Mouse (Mus musculus): ENCODE measurements around the gene Usp6nl. TPM values are rescaled to one million over a fixed set of nuclear protein-coding genes. Genes with fewer than 3 reads are reported as not detected.

Gene Usp6nl
- polyA plus RNA-seq, 1 experiment = 6.3 TPM

DNA sequence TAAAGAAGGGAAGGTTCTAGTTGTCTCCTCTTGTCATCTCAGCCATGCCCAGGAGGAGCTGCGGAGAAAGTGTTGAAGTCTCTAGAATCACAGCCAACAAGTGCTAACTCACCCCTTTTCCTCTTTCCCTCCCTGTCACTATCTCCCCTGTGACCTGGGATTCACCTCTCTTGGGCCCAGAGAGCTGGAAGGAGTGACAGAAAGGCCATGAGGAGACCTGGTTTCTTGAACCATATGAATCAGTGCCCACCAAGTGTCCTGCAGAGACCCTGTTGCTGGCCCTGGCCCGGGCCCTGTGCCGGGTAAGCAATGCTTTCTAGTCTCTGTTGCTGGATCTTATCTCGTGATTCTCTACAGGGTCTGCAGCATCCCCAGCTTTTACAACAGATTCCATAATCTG, 155.4 kb downstream of the Usp6nl start:
- Histone ChIP-seq H3K27me3 (ENCODE audit: control insufficient read depth, insufficient read depth, low read length) (no peaks in the 10 kb centered on the region), H3K4me3 (ENCODE audit: low read depth, low read length) (no peak overlapping the region), H3K36me3 (ENCODE audit: control insufficient read depth, insufficient read depth, low read length) (no peaks in the 10 kb centered on the region), H3K4me1 (ENCODE audit: control insufficient read depth, insufficient read depth, insufficient read length, low read length) (peaks cover 7% of the 10 kb centered on the region), H3K27ac (ENCODE audit: insufficient read depth, low read depth, low read length) (peak overlapping the region; percentile 84)
- TF ChIP-seq CTCF (IDR thresholded peaks at IDR 0.05; ENCODE audit: extremely low read depth, insufficient read length, insufficient replicate concordance, low read depth, low read length) (no peak), POLR2A (IDR thresholded peaks at IDR 0.05; ENCODE audit: low read depth, low read length) (no peak)
- WGBS = 81% methylated on average over 4 of the region's 4 CpGs

DNA sequence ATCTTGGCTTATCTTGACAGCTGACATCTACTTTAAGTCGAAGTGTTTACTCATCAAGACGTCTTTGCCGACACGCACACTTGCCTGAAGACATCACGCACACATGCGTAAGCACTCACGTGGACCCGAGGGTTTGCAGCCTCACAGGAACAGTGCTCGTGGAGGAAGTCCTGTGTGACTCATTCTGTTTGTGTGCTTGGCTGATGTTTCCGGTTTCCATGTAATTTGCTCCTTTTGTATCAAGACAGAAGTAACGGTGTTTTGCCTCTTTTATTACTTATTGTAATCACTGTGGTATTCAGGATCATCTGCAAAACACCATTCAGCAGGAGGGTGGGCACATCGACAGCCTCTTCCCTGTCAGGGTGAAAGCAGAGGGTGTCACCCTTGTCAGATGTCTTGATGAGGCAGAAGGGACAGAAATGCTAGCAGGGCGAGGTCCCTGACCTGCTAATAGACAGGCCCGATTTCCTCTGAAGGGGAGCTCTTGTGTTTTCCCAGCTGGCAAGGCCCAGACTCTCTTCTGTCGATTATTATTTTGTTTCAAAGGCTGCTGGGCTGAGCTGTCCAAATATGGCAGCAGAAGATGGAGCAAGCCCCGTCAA, 156.0 kb downstream of the Usp6nl start:
- 30% methylated on average over 16 of the region's 16 CpGs for WGBS
- Histone ChIP-seq H3K27ac (ENCODE audit: insufficient read depth, low read depth, low read length) (peak overlapping the region; percentile 84), H3K27me3 (ENCODE audit: control insufficient read depth, insufficient read depth, low read length) (no peaks in the 10 kb centered on the region), H3K36me3 (ENCODE audit: control insufficient read depth, insufficient read depth, low read length) (no peaks in the 10 kb centered on the region), H3K4me3 (ENCODE audit: low read depth, low read length) (no peak overlapping the region), H3K4me1 (ENCODE audit: control insufficient read depth, insufficient read depth, insufficient read length, low read length) (peaks cover 7% of the 10 kb centered on the region)
- TF ChIP-seq POLR2A (IDR thresholded peaks at IDR 0.05; ENCODE audit: low read depth, low read length) (no peak), CTCF (IDR thresholded peaks at IDR 0.05; ENCODE audit: extremely low read depth, insufficient read length, insufficient replicate concordance, low read depth, low read length) (no peak)

DNA sequence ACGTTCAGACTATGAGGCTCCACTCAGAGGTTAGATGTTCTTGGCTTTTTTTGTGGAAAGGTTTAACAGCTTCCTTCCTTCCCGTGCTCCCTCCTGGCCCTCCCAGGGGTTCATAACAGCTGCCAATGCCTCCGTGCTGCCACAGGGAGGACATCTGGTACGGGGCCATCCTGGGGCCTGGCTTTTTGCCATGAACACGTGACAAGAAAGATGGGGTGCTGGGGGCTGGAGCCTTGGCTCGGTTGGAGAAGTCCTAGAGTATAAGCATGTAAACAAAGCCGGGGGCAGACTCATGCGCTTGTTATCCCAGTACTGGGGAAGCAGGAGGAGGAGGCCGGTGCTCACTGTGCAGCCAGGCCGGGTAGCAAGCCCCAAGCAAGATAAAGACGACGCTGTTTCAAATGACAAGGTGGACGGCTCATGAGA, 156.5 kb downstream of the Usp6nl start:
- H3K4me3 ChIP-seq (ENCODE audit: low read depth, low read length) = no peak overlapping the region
- 24% methylated on average over 13 of the region's 13 CpGs for WGBS
- peaks cover 7% of the 10 kb centered on the region for H3K4me1 ChIP-seq (ENCODE audit: control insufficient read depth, insufficient read depth, insufficient read length, low read length)
- TF ChIP-seq CTCF (IDR thresholded peaks at IDR 0.05; ENCODE audit: extremely low read depth, insufficient read length, insufficient replicate concordance, low read depth, low read length) = no peak
- TF ChIP-seq POLR2A (IDR thresholded peaks at IDR 0.05; ENCODE audit: low read depth, low read length) = no peak
- peak overlapping the region; percentile 84 for H3K27ac ChIP-seq (ENCODE audit: insufficient read depth, low read depth, low read length)
- no peaks in the 10 kb centered on the region for H3K36me3 ChIP-seq (ENCODE audit: control insufficient read depth, insufficient read depth, low read length)
- H3K27me3 ChIP-seq (ENCODE audit: control insufficient read depth, insufficient read depth, low read length) = no peaks in the 10 kb centered on the region

DNA sequence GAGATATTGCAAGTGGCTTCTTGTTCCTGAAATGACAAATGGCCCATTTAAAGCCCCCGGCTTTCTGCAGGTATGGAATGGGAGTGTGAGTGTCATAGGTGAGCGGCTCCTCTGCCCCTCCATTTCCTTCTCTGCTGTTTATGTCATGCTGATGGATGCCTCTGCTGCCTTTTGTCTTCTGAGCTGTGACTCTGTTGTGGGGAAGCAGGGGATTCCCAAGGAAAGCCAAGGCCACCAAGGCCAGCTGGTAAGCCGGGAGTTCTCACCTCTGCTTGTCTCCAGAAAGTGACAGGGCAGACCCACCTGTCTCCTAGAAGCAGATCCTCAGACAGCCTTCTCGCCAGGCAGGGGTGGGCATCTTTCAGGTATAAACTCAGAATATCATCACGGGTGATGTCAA, 157.2 kb downstream of the Usp6nl start:
- no peaks in the 10 kb centered on the region for H3K36me3 ChIP-seq (ENCODE audit: control insufficient read depth, insufficient read depth, low read length)
- H3K4me3 ChIP-seq (ENCODE audit: low read depth, low read length) = no peak overlapping the region
- 83% methylated on average over 5 of the region's 5 CpGs for WGBS
- no peak for TF ChIP-seq POLR2A (IDR thresholded peaks at IDR 0.05; ENCODE audit: low read depth, low read length)
- H3K27me3 ChIP-seq (ENCODE audit: control insufficient read depth, insufficient read depth, low read length) = no peaks in the 10 kb centered on the region
- no peak overlapping the region for H3K27ac ChIP-seq (ENCODE audit: insufficient read depth, low read depth, low read length)
- peaks cover 7% of the 10 kb centered on the region for H3K4me1 ChIP-seq (ENCODE audit: control insufficient read depth, insufficient read depth, insufficient read length, low read length)

DNA sequence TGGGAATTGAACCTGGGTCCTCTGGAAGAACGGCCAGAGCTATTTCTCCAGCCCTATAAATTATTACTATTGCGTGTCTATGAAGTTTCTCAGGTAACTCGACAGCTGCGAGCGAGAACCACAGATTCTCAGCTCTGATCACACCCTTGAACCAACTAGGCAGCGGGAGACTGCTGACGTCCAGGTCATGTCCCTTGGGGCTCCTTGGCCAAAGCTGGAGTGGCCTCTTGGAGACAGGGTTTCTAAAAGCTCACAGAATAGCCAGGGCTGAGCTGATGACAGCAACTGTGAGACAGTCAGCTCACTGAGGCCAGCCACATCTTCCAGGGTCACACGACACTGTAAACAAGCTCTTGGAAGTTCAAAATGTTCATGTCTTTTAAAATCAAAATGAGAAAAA, 159.5 kb downstream of the Usp6nl start:
- Histone ChIP-seq H3K27ac (ENCODE audit: insufficient read depth, low read depth, low read length) (no peak overlapping the region), H3K27me3 (ENCODE audit: control insufficient read depth, insufficient read depth, low read length) (no peaks in the 10 kb centered on the region), H3K36me3 (ENCODE audit: control insufficient read depth, insufficient read depth, low read length) (no peaks in the 10 kb centered on the region), H3K4me3 (ENCODE audit: low read depth, low read length) (no peak overlapping the region), H3K4me1 (ENCODE audit: control insufficient read depth, insufficient read depth, insufficient read length, low read length) (peaks cover 7% of the 10 kb centered on the region)
- 92% methylated on average over 8 of the region's 8 CpGs for WGBS
- TF ChIP-seq POLR2A (IDR thresholded peaks at IDR 0.05; ENCODE audit: low read depth, low read length) = no peak
- TF ChIP-seq CTCF (IDR thresholded peaks at IDR 0.05; ENCODE audit: extremely low read depth, insufficient read length, insufficient replicate concordance, low read depth, low read length) = no peak

- Histone ChIP-seq H3K36me3 (ENCODE audit: control insufficient read depth, insufficient read depth, low read length) (no peaks in the 10 kb centered on the region), H3K4me3 (ENCODE audit: low read depth, low read length) (no peak overlapping the region), H3K4me1 (ENCODE audit: control insufficient read depth, insufficient read depth, insufficient read length, low read length) (peaks cover 7% of the 10 kb centered on the region), H3K27me3 (ENCODE audit: control insufficient read depth, insufficient read depth, low read length) (no peaks in the 10 kb centered on the region), H3K27ac (ENCODE audit: insufficient read depth, low read depth, low read length) (no peak overlapping the region)
- TF ChIP-seq POLR2A (IDR thresholded peaks at IDR 0.05; ENCODE audit: low read depth, low read length) = no peak
- TF ChIP-seq CTCF (IDR thresholded peaks at IDR 0.05; ENCODE audit: extremely low read depth, insufficient read length, insufficient replicate concordance, low read depth, low read length) = no peak
- WGBS = 68% methylated on average over 3 of the region's 3 CpGs
These were observed 159.9 kb downstream of the Usp6nl start for GRCm38 (mm10) chr2:6482411-6482810.

GRCm38 (mm10) chr2:6483081-6483992, 160.9 kb downstream of the Usp6nl start:
- no peaks in the 10 kb centered on the region for H3K36me3 ChIP-seq (ENCODE audit: control insufficient read depth, insufficient read depth, low read length)
- TF ChIP-seq CTCF (IDR thresholded peaks at IDR 0.05; ENCODE audit: extremely low read depth, insufficient read length, insufficient replicate concordance, low read depth, low read length) = no peak
- no peak for TF ChIP-seq POLR2A (IDR thresholded peaks at IDR 0.05; ENCODE audit: low read depth, low read length)
- H3K27ac ChIP-seq (ENCODE audit: insufficient read depth, low read depth, low read length) = no peak overlapping the region
- peaks cover 7% of the 10 kb centered on the region for H3K4me1 ChIP-seq (ENCODE audit: control insufficient read depth, insufficient read depth, insufficient read length, low read length)
- 59% methylated on average over 8 of the region's 8 CpGs for WGBS
- H3K27me3 ChIP-seq (ENCODE audit: control insufficient read depth, insufficient read depth, low read length) = no peaks in the 10 kb centered on the region
- H3K4me3 ChIP-seq (ENCODE audit: low read depth, low read length) = no peak overlapping the region
